Mouse (Mus musculus) frontal cortex, postnatal 25 days (tissue): ENCODE data around the gene Ifna6.
A peak's percentile ranks its signal among the peaks of the same experiment; 100 is the strongest.
"Not testable (repeated sequence)": the region's sequence is repeated elsewhere in the genome, so short reads cannot be mapped to it uniquely, and the experiment has no call there.

Experiments used
- DNase-seq, 2 experiments: peaks; one replicate each; pipeline ENCODE4 v3.0.0; 2022; ENCODE audit warnings: low spot score in 2 of 2

Gene Ifna6

GRCm38 (mm10) chr4:88827116-88827515 lies at the start of gene Ifna6:
TSS of gene Ifna6 (plus strand) at chr4:88827416.
- not testable (repeated sequence) for DNase-seq

DNA sequence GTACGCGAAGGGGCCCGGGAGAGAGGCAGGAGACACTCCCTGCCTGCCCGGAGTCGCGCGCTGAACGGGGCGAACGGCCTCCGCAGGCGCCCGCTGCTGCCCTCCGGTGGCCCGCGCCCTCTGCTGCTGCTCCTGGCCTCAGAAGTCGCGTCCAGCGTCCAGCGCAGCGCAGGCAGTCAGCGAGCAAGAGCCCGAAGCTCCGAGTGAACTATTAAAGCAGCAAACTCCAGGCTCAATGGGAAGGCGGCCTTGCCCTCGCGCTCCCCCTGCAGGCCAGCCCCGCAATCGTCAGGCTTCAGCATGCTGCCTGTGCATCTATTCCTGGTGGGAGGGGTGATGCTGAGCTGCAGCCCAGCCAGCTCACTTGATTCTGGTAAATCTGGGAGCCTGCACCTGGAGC lies 47.7 kb upstream of the Ifna6 start, which contains the start of gene Gm13272:
Gm13272 (plus strand) TSS at position 301 of the 400 bp plus-strand sequence.
- not testable (repeated sequence) for DNase-seq

GRCm38 (mm10) chr4:88780320-88780719 lies 46.9 kb upstream of the Ifna6 start:
- not testable (repeated sequence) for DNase-seq

- not testable (repeated sequence) for DNase-seq
Observed at GRCm38 (mm10) chr4:88781831-88782230, 45.4 kb upstream of the Ifna6 start, which contains the start of gene Ifnz. TSS of gene Ifnz (plus strand) at chr4:88782131.

GRCm38 (mm10) chr4:88782335-88782734 lies 44.9 kb upstream of the Ifna6 start:
- not testable (repeated sequence) for DNase-seq

- DNase-seq: not testable (repeated sequence)
Observed at GRCm38 (mm10) chr4:88785409-88785808, 41.8 kb upstream of the Ifna6 start, which contains the start of gene Gm13276. TSS of gene Gm13276 (plus strand) at chr4:88785709.

- DNase-seq: peak; percentile 31 to 52
Observed at GRCm38 (mm10) chr4:88788402-88788801, 38.8 kb upstream of the Ifna6 start, which contains the start of gene Gm13277. TSS of gene Gm13277 (plus strand) at chr4:88788632.

GRCm38 (mm10) chr4:88791250-88791649 lies 36.0 kb upstream of the Ifna6 start, which contains the start of gene Gm13278:
TSS of gene Gm13278 (plus strand) at chr4:88791550.
- DNase-seq: not testable (repeated sequence)

DNA sequence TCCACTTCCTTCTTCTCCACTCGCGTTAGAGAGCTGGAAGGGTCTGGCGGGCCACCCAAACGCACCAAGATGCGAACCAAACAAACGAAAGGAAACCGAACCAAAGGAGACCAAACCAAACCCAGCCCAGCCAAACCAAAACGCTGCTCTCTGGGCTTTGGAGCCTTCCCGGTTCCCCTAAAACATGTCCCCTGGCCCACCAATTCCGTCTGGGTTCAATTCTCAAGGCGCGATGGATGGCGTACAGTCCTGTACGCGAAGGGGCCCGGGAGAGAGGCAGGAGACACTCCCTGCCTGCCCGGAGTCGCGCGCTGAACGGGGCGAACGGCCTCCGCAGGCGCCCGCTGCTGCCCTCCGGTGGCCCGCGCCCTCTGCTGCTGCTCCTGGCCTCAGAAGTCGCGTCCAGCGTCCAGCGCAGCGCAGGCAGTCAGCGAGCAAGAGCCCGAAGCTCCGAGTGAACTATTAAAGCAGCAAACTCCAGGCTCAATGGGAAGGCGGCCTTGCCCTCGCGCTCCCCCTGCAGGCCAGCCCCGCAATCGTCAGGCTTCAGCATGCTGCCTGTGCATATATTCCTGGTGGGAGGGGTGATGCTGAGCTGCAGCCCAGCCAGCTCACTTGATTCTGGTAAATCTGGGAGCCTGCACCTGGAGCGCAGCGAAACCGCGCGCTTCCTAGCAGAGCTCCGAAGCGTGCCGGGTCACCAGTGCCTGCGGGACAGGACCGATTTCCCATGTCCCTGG lies 33.1 kb upstream of the Ifna6 start, which contains the start of gene Gm13275:
Gm13275 (plus strand) TSS at position 552 of the 740 bp plus-strand sequence.
- DNase-seq: peak; percentile 74 to 76

DNA sequence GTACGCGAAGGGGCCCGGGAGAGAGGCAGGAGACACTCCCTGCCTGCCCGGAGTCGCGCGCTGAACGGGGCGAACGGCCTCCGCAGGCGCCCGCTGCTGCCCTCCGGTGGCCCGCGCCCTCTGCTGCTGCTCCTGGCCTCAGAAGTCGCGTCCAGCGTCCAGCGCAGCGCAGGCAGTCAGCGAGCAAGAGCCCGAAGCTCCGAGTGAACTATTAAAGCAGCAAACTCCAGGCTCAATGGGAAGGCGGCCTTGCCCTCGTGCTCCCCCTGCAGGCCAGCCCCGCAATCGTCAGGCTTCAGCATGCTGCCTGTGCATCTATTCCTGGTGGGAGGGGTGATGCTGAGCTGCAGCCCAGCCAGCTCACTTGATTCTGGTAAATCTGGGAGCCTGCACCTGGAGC lies 30.1 kb upstream of the Ifna6 start, which contains the start of gene Gm13279:
Gm13279 (plus strand) TSS at position 301 of the 400 bp plus-strand sequence.
- DNase-seq: not testable (repeated sequence)

- DNase-seq: not testable (repeated sequence)
Observed at GRCm38 (mm10) chr4:88799365-88799764, 27.9 kb upstream of the Ifna6 start, which contains the start of gene Gm13285. TSS of gene Gm13285 (plus strand) at chr4:88799665.

- not testable (repeated sequence) for DNase-seq
Observed at GRCm38 (mm10) chr4:88802954-88803353, 24.3 kb upstream of the Ifna6 start, which contains the start of gene Gm13287. TSS of gene Gm13287 (plus strand) at chr4:88803254.

GRCm38 (mm10) chr4:88805231-88805630 lies 22.0 kb upstream of the Ifna6 start, which contains the start of gene Gm13288:
TSS of gene Gm13288 (plus strand) at chr4:88805531.
- DNase-seq: not testable (repeated sequence)

DNA sequence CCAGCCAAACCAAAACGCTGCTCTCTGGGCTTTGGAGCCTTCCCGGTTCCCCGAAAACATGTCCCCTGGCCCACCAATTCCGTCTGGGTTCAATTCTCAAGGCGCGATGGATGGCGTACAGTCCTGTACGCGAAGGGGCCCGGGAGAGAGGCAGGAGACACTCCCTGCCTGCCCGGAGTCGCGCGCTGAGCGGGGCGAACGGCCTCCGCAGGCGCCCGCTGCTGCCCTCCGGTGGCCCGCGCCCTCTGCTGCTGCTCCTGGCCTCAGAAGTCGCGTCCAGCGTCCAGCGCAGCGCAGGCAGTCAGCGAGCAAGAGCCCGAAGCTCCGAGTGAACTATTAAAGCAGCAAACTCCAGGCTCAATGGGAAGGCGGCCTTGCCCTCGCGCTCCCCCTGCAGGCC lies 21.5 kb upstream of the Ifna6 start:
- not testable (repeated sequence) for DNase-seq

GRCm38 (mm10) chr4:88815928-88816327 lies 11.3 kb upstream of the Ifna6 start, which contains the start of gene Ifna7:
TSS of gene Ifna7 (plus strand) at chr4:88816228.
- DNase-seq: no peak

DNA sequence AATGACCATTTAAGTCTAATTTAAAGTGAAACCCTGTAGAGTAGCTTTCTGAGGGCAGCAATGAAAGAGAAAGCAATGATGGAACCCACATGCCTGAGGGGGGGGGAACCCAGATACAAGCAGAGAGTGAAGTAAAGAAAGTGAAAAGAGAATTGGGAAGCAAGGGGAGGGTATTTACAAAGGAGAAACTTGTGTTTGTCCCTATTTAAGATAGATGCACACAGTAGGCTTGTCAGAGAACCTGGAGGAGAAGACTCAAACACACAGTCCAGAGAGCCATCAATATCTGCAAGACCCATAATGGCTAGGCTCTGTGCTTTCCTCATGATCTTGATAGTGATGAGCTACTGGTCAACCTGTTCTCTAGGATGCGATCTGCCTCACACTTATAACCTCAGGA lies 7.6 kb upstream of the Ifna6 start, which contains the start of gene Ifna11:
Ifna11 (plus strand) TSS at position 301 of the 400 bp plus-strand sequence.
- DNase-seq: no peak

GRCm38 (mm10) chr4:88822995-88823394 lies 4.2 kb upstream of the Ifna6 start:
- no peak for DNase-seq

DNA sequence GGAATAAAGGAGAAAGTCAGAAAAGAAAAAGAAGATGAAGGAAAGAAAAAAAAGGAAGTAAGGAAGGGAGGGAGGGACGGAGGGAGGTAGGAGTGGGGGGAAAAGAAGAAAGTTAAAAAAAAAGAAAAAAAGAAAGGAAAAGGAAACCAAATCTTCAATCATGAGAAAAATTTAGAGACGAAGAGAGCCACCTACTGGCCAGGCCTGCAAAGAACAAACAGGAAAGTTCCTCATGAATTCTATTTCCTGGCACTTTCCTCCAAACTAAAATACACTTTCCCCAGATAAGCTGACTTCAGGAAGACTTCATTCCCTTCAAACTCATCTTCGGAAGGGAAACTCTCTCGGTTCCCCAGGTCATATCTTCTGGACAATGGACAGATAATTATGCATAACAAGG lies 3.3 kb downstream of the Ifna6 start:
- DNase-seq: peak in 1 of 2 experiments; percentile 14

GRCm38 (mm10) chr4:88835225-88835624 lies 8.0 kb downstream of the Ifna6 start, which contains the start of gene Ifna5:
TSS of gene Ifna5 (plus strand) at chr4:88835525.
- not testable (repeated sequence) for DNase-seq

DNA sequence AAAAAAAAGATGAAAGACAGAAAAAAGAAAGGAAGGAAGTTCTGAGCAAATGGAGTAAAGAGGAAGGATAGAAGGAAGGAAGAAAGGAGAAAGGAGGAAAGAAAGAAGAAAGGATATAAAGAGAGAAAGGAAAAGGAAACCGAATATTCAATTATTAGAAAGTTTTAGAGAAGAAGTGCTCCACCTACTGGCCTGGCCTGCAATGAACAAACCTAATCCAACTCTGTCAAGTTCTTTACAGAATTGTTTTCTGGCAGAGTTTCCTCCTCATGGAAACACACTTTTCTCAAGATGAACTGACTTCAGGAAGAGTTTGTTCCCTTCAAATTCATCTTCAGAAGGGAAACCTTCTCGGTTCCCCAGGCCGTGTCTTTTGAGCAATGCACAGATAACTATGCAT lies 11.6 kb downstream of the Ifna6 start:
- no peak for DNase-seq

DNA sequence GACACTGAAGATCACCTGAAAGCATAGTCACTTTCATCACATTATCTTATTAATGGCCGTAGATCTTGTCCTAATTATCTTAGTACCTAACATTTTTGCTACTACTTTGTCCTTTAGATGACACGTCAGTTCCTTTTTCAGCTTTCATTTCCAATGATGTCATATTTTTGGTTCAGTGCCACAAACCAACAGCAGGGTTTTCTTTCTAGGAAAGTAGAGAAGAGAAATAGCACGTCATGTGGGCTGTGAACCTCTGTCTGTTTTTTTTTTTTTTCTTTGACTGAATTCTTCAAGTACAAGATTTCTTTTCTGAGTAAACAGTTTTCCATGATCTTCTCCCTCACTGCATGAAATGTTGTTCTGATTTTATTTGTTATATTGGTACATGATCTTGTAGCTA lies 12.8 kb downstream of the Ifna6 start:
- DNase-seq: no peak

DNA sequence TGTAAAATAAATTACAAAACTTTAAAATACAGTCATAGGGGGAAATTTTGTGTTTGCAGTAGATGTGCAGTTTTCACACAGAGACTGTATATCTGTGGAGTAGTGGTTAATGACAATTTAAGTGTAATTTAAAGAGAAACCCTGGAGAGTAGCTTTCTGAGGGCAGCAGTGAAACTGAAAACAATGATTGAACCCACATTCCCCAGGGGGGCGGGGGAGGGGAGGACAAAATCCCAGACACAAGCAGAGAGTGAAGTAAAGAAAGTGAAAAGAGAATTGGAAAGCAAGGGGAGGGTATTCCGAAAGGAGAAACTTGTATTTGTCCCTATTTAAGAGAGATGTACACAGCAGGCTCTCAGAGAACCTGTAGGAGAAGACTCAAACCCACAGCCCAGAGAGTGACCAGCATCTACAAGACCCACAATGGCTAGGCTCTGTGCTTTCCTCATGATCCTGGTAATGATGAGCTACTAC lies 14.3 kb downstream of the Ifna6 start, which contains the start of gene Ifna4:
Ifna4 (plus strand) TSS at position 424 of the 474 bp plus-strand sequence.
- DNase-seq: no peak
